Mouse (Mus musculus) embryo, embryonic 10 days (tissue): ENCODE measurements around the gene Gfpt2.

Experiments used
- DNase-seq: peaks from one replicate; pipeline ENCODE4 v3.0.0-alpha.2; 2015; ENCODE audit warnings: low spot score

Gfpt2 gene

DNA sequence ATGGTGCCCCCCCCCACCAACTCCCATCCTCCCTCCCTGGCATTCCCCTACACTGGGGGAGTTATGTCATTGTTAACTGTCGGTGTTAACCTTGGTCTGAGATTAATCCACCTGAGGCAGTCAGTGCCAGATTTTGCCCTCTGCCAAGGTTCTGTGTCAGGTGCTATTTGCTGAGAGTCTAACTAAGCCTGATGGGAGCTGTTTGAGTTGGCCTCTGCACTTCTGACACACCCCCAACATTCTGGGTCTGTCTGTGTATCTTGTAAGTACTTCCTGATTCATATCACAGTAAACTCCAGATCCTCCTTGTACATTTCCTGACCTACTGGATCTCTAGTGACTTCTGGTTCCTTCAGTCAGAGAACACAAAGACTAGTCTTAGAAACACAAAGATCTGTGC, 46.7 kb downstream of the Gfpt2 start:
- DNase-seq, result no peak

DNA sequence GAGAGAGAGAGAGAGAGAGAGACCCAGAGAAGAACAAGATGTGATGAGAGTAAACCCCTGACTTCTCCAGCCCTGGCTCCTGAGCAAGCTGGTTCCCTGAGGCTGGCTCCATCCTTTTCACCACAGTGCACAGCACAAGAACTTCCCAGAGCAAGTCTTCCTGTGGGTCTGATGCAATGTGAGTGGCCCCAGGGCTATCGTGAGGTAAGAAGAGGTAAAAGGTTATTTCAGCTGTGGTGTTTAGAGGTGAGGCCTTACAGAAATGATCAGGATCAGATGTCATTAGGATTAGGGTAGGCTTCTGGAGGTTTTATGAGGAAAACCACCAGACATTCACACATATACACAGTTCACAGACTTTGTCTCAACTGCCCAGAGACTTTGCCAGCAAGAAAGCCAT, 47.9 kb downstream of the Gfpt2 start:
- no peak for DNase-seq

DNA sequence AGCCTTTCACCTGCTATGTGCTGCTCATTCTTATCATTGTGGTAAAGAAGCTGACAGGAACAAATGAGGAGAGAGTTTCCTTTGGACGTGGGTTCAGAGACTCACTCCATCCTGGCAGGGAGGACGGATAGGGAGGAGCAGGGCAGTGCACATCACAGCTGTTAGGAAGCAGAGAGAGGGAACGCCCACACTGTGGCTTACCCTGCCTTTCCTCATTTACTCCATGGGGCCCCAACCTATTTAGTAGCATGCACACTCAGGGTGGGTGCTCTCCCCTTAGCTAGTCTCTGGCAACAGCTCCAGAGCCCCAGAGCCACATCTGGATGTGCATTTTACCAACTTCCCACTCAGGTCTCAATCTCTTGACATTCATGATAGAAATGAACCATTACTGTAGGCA, 48.7 kb downstream of the Gfpt2 start:
- no peak for DNase-seq

DNA sequence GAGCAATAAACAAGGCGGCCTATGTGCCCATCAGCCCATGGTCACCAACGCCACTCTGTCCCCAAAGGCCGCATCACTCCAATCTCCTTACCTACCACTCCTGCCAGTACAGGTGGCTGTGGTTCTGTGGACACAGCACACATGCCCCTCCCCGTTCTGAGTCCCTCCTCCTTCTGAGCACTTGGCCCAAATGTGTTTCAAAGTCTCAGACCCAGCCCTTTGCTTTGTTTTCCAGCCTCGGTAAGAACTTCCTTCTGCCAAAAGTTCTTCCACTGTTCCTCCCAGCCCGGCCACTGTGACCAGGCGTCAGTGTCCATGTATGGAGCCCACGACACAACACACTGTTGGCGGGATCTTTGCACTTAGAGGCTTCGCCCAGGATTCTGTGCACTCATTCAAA, 50.3 kb downstream of the Gfpt2 start:
- DNase-seq, result no peak

DNA sequence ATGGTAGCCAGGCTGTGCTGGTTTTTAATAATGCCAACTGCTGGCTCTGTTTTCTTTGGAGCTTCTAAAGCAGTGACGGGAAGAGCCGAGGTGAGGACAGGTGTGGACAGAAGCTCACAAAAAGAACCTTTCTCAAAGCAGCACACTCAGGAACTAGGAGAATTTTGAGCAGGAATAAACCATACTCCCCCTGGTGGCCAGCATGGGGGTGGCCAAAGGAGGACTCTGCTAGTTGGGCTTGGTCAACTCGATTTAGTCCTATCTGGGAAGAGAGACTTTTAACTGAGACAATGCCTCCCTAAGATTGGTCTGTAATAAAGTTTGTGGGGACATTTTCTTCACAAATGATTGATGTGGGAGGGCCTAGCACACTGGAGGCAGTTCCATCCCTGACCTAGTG, 51.0 kb downstream of the Gfpt2 start:
- DNase-seq, result peak; percentile 47

DNA sequence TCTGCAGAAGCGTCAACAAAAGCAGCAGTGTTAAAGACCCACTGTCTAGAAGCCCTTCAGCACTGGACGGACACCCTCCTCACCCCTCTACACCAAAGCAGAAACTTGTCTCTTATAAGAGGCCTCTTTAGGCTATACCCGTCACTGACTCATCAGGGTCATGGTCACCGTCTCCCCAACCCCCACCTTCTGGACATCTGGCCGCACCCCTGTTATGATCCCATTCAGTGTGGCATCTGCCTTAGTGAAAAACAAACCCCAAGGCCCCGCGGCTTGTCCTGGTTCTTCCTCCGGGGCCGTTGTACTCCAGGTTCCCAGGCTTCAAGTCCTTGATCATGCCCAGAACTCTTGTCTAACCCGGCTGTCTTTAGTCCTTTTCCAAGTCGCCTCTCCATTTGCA, 52.0 kb downstream of the Gfpt2 start:
- DNase-seq, result no peak

DNA sequence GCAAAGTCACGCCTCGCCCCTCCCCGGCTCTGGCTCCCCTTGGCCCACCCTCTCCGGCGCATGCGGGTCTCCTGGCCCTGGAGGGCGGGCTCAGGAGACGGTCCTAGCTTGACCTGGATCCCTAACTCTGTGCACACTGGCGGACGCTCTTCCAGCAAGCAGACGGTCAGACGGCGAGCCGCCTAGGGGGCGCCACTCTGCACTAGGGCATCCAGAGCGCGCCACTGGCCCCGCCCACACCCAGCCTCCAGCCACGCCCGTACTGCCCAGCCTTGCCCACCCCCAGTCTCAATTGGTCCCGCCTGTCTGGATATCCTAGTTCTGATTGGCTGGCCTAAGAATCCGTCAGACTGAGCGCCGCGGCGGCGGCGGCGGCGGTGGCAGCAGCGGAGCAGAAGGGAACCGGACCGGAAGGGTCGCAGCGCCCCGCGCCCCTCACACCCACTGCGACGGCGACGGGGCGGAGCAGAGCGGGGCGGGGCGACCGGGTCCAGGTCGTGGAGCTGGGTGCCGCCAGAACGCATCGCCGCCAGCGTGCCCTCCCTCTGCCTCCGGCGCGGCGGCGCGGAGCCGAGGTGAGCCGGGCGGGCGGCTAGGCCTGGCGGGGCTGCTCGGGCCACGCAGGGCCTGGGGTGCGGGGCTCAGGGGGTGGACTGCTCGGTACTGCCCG, 52.6 kb downstream of the Gfpt2 start, which contains the start of gene Mapk9:
Gene Mapk9 (plus strand): TSS at position 351 of the 670 bp plus-strand sequence.
- peak; percentile 98 for DNase-seq

DNA sequence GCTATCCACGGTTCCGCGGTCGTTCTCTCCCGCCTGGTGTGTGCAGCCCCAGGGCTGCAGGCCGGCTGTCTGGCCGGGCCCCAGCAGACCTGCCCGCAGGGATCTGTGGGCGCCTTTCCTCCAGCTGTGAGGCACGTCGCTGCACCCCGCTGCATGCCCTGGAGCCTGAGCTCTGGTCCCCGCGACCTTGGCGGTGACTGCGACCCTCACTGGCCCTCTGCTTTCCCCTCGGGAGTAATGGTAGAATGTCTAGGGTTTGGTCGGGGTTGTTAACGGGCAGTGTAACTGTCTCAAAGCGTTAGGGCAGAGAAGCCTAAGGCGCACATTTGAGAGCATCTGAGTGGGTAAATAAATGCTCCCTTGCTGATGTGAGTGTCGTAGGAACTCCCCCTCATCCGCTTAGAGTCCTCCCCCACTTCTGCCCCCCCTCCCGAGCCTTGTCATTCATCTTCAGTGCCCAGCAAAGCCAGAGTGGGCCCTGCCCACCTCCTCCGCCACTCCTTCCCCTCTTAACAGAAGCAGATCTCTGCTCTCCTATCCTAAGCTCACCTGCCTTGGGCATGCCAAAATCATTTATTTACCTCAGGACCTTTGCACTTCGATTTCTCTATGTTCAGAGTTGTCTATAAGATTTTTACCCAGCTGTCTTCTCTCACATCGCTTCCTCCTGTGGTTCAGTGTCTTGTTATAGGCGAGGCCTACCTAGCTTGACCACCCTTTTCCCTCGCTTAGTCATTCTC, 53.3 kb downstream of the Gfpt2 start:
- peak; percentile 39 for DNase-seq

DNA sequence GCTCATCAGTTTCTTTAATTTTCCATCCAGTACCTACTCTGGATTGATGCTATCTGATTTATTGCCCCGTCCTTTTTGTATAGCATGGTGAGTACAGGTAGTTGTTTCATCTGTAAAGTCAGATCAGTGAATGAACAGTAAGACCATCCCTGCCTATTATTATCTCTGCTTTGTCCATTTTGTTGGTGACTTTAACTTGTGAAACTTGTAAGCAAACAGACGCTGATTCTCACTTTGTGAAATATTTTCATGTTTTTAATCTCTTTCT, 53.8 kb downstream of the Gfpt2 start:
- no peak for DNase-seq

DNA sequence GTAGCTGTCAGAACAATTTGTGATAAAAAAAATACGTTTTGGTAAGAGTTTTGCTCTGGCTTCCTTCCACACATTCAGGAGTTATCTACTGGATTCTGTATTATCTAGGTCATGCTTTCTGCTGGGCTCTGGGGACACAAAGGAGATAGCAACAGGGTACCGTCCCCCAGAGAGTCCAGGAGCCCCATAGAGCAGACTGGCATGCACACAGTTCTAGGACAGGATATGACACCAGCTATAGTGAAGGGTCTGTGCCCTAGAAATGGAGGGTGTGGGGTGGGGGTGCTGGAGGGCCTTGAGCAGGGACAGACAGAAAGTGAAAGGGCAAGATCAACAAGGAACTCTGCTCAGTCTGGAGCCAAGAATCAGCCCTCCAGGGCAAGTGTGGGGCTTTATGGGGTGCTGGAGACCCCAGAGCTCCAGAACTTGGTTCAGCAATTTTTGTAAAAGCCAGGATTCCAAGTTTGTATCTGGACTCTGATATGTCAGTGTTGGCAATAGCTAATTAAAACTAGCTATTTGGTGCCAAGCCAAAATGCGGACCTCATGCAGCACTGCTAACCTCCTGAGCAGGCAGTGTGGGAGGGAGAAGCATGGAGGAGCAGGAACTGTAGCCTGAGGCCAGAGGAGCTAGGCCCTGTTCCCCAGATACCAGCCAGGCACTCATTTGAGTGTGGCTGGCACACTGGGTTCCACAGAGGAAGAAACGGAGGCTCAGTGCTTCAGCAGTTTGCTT, 54.3 kb downstream of the Gfpt2 start:
- no peak for DNase-seq

DNA sequence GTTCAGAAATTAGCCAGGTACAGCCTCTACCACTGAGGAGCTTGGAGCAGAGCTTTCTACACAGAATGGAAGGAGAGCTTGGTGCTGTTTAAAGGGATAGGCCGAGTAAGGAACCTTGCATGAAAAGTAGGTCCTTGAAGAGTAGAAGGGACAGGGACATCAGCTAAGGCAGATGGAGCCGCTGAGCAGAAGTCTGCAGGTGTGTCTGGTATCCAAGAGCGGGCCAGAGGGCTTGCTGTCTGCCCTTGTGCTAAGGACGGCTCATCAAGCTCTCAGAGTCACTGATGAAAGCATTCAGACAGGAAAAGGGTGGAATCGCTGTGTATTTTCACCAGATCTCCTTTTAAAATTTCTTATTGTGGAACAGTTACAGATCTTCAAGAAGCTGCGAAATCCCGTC, 56.4 kb downstream of the Gfpt2 start:
- no peak for DNase-seq

DNA sequence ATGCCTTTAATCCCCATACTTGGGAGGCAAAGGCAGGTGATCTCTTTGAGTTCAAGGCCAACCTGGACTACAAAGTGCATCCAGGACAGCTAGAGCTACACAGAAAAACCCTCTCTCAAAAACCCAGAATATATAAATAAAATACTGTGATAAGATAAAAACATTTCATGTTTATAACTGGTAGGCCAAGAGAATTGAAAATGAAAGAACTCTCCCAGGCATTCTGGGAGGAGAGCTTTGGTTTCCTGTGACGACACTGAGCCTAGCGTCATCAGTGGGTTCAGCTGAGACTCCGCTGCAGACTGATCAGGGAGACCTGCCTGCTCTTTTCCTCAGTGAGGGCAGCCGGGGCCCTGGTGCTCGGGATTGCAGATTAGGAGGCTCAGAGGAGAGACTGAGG, 61.2 kb downstream of the Gfpt2 start:
- DNase-seq, result no peak

DNA sequence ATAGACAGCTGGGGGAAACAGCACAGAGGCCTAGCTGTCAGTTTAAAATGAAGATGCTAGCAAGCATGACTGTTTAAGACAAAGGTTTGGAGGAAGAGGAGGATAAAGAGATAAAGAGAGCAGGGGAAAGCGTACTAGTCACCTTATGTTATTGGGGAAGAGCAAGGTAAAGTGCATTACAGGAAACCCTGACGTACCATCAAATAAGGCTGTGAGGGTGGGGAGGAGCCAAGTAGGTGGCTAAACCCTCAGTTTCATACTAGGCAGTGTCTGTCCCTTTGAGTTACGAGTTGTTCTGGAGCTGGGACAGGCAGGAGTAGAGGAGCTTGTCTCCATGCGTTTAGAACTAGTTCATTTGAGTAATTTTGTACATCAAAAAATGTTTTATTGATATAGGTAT, 67.2 kb downstream of the Gfpt2 start:
- DNase-seq, result no peak

DNA sequence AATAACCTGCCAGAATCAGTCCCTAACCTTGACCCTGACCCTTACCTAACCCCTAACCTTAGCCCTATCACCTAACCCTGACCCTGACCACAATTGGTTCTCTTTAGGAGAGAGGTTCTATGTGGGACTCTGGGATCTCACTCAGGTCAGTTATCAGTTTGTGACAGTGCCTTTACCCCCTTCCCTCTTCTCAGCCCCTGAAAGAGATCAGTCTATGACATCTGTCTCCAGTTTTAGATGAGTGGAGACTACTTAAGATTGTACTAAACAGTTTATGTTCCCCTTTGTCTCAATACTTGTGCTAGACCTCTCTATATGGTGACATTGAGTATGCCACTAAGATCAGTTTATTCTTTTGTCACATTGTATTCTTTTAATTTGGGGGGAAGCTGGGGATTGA, 69.9 kb downstream of the Gfpt2 start:
- DNase-seq, result no peak

DNA sequence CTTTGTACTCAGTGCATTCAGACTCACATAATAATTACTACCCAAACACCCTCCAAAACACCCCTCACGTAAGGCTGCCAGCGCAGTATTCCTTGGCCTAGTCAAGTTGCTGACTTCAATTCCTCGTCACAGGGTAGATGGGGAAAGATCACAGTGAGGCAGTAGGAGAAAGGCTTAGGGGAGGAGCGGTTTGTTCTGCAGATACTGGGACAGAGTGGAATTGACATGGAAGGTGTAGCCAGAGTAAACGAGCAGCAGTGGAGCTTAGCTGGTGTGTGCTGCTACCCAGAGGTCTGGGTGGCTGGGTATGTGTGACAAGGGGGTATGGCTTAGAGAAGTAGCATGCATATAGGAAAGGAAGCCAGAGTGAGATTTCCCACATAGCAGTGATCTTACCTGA, 73.3 kb downstream of the Gfpt2 start:
- DNase-seq, result no peak

DNA sequence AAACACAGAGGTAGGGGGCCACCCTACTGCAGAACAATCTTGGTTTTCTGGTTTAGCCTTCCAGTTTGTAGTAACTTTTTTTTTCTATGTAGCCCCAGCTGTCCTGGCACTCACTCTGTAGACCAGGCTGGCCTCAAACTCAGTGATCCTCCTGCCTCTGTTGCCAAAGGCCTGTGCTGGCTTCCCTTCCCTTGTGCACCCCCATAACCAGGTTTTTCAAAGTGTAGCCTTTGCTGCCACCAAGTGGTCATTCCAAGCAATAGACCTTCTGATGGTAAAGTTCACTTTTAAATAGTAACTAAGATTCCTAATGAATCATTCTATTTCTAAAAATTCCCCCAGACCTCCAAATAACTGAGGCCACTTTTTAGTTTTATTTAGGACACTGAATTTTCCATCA, 75.8 kb downstream of the Gfpt2 start:
- DNase-seq, result peak; percentile 79

DNA sequence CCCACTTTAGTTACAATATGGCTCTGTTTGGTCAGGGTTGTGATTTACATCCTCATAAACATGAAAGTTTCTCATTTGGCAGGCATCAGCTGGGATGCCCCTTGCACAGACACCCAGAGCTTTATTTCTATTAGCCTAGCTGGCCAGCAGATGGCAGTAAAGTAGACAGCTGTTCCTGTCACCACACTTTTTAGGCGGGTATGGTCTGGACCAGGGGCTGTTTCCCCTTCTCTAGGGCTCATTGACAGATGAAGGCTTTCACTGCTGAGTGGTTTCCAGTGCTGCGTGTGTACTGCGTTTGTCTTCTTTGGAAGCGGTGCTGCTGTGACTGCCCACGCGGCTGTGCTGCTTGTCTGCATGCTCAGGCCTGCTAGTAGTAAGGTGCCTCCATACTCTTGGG, 77.9 kb downstream of the Gfpt2 start:
- peak; percentile 76 for DNase-seq

DNA sequence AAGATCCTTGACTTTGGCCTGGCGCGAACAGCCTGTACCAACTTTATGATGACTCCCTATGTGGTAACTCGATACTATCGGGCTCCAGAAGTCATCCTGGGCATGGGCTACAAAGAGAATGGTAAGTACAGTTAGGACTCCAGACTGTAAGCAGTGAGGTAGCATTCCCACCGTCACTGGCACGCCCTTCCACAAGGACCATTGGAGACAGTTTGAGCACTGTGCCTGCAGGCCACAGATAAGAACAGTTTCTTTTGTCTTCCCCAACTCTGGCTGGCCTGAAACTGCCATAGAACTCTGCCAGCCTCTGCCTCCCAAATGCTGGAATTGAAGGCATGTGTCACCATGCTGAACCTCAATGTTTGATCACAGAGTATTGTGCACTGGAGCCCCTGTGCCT, 78.8 kb downstream of the Gfpt2 start:
- DNase-seq, result no peak

DNA sequence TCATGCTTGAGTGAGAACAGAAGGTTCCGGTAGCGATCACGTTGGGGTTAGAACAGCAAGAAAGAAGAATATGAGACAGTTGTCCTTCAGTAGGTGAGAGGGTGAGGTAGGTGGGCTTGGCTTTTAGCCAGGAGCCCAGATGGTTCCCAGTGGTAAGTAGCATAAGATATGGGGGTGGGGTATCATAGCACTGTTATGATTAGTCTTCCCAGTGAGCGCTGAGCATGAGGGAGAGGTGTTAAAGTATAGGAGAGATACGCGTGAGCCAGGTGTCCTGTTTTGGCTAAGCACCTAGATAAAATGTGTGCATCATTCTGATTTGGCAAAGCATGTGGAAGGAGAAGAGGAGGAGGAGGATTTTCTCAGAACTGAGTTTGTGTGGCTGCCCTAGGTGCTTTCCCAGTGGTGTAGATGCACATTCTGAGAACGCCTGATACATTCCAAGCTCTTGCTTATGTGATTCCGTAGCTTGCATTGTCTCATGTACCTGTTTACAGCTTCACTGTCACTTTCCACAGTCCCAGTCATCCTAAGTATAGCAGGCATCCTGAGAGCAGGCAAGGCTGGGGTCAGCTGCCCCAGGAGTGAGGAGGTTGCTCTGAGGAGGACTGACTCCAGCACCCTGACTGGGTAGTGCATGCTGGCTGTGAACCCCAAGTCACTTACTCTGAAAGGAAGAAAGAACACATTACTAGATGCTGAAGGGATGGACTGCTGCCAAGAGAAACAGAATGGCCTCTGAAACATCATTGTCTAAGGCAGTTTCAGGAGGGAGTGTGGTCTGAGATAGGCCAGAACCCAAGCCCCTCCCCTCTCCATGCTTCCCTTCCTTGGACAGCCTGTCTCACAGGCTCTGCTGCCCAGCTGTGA, 83.2 kb downstream of the Gfpt2 start:
- DNase-seq, result no peak

DNA sequence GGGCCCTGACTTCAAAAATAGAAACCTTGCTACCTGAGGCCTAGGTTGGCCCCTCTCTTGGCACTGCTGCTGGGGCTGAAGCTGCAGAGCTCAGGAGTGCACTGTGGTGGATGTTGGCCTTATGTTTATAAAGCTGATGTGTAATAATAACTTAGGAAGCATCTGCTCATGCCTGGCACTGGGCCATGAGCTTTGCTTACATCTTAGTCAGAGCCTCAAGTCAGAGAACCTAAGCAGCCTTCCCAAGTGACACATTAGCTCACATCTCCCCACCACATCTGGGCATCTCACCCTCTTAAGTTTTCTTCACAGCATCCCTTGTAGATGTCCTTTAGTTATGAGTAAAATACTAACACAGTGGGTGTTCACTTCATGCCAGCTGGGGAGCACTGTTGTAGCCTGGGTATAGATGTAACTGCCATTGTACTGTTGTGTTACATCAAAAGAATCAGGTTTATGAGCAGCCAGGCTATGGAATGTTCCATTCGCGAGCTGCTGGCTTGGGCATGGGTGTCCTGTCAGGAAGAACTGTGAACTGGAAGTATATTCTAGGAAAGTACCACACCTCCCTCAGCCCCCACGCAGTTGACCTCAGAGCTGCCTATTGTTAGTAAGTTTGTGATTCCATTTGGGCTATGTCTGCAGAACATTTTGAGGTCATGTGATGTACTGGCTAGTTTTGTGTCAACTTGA, 86.1 kb downstream of the Gfpt2 start:
- DNase-seq, result no peak

DNA sequence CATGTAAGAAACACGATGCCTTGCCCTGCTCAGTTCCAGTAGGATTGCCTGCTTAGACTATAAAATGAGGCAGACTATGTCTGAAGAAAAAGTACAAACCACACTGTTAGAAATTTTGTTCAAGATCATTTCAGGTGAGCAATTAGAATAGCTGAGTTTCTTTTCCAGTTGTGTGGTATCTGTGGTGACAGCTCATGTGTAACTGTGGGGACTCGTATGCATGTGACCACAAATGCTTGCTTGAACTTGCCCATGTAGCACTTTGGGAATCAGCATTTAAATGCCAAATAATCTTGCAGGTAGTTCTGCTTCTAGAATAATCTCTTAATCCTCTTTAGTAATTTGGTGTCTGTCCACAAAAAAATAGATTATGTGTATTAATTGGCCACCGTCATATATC, 89.4 kb downstream of the Gfpt2 start:
- no peak for DNase-seq
